Mouse (Mus musculus) T-cell, adult 2 months (primary cell): ENCODE measurements around the gene Fen1.

Experiments used
- DNase-seq: peaks from one replicate; pipeline ENCODE4 v3.0.0; 2022; ENCODE audit warnings: low spot score

The Fen1 gene

DNA sequence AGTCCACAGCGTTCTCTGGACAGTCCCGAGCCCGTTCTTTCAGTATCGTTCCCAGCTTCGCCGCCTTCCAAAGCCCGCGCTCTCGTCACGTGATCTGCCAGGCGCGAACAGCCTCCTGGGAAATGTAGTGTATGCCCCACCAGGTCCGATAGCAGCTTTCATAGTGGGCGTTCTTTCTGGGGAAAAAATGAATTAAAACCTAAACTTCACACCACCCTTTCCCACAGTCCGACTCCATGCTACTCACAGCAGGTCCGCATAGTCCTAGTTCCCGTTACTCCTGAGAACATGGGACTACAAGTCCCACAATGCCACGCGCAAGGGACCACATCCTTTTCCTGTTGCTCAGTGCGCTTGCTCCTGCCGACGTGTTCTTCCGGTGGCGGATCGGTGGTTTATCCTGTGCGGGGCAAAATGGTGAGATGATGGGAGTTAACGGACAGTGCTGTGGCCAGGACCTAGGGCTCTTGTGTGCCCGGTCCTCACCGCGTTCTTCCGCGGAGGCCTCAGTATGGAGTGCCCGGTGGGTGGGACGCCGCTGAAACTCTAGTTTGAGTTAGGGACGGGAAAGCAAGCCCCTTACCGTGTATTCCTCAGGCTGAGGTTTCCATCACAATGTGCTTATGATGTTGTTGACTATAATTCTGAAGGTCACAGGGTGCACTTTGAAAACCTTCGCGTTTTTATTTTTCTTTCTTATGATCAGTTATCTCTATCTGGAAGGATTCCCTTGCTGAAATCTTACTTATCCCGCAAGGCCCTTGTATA lies at the start of gene Fen1, which contains the start of gene Tmem258:
Gene Fen1, minus strand, starts transcription at position 322 of the 768 bp plus-strand sequence.
Gene Tmem258, plus strand, starts transcription at position 167 of the 768 bp plus-strand sequence.
- peak; percentile 88 for DNase-seq

DNA sequence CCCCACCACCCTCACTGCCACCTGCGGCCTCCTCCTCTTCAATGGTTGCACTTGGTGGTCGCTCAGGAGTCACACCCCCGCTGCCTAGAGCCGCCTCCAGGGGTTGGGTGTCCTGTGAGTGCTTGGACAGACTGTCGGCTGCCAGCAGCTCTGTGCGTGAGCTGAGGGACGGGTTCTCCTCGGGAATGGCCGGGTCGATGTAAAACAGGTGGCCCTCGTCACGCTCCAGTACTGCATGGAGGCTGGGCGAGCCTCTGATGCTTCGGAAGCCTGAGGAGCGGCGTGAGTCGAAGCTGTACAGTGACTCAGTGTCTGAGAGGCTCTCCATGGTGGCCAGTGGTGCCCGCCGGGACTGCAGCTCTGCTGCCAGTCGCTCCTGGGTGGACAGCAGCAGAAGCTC lies 44.2 kb upstream of the Fen1 start:
- DNase-seq, result no peak

DNA sequence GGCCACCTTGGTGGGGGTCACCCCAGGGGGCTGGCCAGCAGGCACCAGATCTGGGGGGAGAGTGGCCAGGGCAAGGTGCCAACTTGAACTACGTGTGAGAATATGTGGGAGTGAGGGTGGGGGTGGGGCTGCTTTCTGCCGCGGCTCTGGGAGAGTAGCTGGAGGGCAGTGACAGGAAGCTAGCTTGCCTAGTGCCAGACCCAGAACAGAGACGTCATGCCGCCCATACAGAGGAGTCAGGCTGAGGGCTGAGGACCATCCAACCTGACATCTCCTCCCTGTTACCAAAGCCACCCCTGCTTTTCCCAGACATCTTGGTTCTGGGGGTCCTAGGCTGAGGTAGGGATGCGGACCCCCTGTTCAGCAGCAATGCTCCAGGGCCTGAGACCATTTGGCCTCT lies 43.2 kb upstream of the Fen1 start:
- DNase-seq, result no peak

DNA sequence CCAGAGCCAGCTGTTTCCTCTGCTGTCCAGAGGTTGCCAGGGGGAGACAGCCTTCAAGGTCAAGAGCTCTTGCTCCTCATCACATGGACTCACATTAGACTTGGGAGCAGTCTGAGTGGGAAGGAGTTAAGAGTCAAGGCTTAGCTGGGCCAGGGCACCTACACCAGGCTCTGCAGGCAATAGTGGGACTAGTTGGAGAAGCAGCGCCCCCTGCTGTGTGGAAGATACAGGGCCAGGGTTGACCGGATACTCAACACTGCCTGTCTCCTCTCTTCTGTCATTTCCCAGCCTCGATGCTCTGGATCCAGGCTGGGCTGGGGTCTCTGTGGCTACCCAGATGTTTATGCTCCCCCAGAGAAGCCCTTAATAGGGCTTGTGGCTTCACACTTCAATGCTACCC lies 40.2 kb upstream of the Fen1 start:
- no peak for DNase-seq

DNA sequence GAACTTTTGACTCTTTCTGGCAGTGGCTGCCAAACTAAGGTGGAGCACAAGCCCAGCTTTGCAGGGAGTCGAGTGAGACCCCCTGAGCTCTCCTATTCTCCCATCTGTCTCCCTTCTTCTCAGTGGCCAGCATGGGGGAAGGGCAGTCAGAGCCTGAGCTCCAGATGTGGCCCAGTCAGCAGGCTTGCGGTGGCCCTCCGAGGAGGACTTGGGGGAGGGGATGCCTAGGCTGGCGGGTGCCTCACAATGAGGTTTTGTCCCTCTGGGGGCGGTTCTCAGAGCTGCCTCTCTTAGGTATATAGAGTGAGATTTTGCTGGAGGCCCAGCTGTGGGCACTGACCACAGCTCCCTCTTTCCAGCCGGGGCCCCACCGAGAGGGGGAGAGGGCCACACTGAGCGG lies 38.9 kb upstream of the Fen1 start:
- no peak for DNase-seq

DNA sequence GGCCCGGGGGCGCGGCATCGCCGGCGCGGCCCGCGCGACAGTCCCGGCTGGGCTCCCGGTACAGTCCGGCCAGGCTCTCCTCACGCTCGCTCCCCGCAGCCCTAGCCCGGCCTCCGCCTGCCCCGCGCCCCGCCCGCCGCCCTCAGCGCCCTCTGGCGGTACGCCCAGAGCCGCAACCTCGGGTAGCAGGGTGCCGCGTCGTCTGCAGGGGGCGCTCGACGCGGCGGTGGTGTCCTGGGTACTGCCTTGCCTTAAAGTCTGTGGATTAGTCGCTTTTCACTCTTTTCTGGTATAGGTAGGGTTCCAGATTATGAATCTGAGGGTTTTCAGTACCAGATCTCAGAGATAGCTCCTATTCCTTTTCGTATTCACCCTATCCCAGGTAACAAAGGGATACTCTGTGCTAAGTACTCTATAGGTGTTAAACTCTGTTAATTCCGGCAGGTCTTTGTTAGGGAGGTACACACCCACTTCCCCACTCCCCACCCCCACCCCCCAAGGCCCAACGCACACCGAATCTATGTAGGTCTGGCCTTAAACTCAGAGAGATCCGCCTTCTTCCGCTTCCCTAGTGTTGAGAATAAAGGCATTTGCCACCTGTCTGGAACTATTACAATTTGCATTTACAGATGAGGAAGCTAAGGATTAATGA lies 36.8 kb upstream of the Fen1 start, which contains the start of gene Myrf:
Gene Myrf, minus strand, starts transcription at position 95 of the 652 bp plus-strand sequence.
- DNase-seq, result peak; percentile 70

DNA sequence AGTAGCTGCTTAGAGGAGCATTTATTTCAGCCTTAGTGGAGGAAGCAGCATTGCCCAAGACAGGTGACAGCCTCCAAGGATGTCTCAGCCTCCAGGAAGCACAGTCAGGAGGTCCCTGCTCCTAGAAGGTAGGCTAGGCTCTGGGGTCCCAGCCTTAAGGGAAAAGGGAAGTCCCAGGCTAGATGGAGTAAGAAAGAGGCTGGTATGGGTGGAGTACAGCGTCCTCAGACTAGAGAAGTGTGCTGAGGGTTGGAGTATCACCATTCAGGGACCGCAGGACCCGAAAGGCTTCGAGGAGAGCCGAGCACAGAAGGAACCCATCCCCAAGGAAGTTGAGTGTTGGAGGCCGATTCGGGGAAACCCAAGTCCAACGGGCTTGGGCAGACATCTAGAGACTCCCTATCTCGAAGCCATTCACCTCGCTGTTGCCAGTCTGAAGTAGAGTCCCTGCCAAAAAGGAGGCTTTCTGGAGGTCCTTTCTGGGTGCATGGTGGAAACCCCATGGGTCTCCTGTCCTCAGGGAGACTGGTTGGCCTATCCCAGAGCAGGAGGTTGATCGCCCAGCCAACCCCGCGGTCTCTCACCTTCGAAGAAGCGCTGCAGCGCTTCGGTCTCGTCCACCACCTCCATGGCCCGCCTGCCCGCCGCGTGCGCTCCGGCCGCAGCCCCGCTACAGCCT lies 36.1 kb upstream of the Fen1 start:
- DNase-seq, result peak; percentile 5

DNA sequence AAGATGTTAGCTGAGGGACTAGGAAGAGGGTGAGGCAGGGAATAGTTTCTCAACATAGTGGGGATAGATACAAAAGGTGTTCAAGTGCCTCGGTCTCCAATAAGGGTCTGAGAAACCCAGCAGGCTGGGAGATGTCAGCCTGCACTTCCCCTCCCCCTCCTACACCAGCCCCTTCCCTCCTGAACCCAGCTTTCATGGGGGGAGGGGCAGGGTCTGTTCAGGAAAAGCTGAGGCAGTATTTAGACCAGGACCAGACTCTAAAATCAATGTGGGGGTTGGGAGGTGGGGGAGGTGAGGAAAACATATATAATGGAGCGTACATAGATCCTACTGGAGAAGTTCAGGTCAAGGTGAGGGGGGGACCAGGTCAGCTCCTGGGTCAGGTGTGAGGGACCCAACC lies 35.5 kb upstream of the Fen1 start:
- DNase-seq, result no peak

DNA sequence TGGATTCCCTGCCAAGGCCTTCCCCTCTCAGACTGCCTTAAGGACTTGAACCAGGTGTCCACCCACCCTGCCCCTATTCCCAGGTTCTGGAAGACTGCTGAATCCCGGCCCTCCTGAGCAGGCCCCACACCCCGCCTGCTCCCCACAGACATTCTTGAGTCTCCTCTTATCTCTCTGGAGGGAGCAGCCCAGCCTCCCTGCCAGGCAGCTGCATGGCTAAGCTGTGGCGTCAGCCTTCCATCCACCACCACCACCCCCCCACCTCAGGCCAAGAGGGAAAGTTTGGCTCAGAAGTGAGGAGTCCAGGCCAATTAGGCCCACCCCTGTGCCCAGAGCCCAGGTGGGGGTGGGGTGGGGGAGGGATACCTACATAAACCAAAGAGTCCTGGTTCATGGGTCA lies 34.5 kb upstream of the Fen1 start:
- DNase-seq, result no peak

DNA sequence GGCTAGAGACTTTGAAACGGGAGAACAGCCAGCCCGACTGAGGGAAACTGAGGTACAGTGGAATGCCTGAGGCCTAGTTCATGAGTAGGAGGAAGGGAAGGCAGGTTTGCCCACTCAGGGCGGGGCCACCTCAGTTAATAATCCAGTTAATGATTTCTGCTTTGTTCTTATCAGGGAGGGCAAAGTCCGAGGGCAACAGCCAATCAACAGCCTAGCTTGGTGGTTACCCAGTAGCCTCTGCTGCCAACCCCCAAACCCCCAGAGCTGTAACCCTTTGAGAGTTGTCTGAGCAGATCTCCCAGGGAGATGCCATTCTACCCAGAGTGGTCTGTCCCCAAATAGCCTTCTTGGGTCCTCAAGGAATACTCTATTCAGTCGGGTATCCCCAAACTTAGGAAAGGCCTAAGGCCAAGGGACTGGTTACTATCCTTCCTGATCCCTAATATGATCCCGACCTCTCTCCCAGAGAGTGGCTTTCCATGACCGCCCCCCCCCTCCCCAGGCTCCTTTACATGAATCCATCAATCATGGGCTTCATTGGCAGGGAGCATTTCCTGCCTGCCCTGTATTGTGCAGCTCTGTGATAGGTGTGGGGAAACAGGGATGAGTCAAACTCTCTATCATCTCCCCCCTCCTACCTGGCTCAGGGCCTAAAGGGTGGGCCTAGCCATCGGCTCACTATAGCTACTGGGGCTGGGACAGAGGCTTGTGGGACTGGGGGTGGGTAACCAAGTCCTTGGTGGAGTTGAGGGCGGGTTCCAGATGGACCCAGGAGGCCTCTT lies 32.0 kb upstream of the Fen1 start:
- DNase-seq, result no peak

DNA sequence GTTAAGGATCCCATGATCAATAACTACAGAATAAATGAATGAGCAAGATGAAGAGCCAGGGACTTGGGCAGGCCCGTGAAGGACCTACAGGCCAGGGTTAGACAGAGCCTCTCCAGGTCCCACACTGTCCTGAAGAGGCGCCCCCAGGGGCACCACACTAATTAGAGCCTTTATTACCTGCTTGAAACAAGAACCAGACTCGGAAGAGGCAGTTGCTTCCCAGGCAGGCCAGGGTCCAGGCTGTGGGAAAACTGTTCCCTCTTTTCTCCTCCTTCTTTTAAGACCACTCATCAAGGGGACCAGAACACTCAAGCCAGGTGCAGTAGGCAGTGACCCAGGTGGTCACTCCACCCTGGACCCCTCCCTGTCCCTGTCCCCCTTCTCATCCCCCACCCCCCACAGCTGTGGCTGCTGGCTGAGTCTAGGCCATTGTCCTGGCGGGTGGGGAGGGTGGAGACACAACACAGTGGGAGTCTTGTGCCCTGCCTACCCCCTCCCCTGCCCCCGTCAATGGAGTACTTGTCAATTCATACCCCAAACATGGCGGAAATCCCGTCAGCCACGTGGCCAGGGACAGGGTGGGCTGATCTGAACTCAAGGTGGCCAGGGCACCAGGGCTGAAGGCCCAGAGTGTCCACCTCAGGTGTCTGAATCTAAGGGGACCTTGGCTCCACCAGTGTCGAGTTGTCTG lies 28.5 kb upstream of the Fen1 start:
- DNase-seq, result no peak

DNA sequence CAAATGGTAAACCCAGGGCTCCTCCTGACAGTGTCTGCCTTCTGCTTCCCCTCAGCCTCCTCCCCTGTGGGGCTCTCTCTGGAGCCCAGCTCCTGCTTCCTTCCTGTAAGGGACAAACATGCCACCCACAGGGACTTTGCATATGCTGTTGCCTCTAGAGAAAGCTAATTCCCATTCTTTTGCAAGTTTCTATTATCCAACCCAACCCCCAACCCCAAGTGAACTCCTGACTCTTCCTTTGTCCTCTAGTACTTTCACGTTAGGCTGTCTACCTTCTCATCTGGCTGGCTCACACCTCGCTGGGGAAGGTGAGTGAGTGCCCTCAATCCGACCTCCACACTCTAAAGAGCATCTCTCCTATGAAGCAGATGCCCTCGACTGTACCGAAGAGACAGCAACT lies 27.9 kb upstream of the Fen1 start:
- no peak for DNase-seq

DNA sequence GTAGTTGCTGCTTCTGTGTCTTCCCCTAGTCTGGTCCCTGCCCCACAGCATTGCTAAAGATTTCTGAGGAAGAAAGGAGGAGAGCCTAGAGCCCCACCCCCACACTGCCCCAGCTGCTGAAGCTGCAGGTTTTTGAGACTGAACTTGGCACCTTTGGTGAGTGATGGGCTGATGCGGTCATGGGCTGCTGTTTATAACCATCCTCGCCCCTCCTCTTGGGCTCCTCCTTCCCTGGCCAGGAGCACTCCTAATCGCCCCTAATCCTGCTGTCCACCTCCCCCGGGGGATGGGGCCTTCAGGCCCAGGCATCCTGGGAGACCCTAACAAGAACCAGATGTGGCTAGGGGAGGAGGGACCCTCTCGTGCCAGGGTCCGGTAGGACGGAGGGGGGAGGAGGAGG lies 27.0 kb upstream of the Fen1 start:
- DNase-seq, result no peak

DNA sequence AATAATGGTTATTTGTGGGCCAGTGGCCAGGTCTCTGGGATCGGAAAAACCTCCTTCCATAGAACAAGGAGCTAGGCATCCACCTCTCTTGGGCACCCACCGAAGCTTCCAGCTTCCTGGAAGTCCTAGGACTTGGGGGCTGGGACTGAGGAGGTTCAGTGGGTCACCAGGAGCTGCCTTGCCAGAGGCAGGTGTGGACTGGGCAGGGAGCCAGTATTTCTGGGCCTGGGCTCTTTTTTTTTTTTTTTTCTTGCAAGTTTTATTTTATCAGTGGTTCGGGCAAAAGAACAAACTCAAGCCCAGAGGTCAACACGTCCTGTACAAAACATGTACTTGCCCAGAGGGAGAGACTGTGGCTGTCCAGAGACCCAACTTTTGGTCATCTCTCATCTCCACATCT lies 21.8 kb upstream of the Fen1 start:
- no peak for DNase-seq

DNA sequence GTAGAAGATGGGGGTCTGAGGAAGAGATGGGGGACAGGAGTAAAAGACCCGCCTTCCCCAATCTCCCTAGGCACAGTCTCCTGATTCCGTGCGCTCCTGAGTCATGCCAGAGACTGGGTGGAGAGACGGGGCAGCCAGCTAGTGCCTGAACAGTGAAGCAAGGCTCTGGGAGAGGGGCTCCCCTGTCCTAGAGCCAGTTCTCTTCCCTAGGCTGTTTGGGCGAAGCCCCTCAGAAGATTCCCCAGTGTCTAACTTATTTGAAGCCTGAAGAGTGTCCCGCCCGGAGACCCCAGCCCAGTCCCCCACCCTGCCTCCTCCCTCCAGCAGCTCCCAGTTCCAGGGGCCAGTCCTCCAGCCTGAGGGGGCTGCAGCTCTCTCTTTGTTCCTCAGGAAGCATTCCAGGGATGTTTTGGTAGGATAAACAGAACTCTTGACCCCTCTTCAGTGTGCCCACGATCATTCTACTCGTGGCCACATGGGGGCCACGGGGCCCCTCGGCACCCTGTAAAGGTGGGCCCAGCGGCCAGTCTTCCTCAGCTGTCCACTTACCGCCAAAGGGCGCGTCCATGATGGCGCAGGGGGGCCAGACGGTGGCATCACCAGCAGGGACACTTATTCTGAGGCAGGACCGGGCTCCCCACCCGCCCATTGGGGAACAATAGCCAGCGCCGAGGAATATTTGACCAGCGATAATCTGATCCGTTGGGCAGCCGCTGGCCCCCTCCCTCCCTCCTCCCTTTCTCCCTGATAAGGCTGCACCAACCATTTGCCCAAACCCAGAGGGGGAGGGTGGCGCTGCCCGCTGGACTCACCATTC lies 20.9 kb upstream of the Fen1 start:
- DNase-seq, result no peak

DNA sequence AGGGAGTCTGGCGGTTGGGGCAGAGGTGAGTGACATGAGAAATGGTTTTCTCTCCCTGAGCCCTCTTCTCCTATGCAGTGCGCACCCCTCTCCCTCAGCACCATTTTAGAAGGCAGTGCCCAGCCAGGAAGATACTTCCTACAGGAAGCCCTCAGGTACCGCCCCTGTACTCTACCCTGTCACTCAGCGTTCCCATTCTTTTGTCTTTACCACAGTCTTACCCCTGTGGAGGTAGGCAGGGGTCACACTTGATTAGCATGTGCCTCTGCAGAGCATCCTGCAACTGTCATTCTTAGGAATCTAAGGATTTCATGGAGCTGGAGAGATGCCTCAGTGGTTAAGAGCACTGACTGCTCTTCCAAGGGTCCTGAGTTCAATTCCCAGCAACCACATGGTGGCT lies 19.6 kb upstream of the Fen1 start:
- no peak for DNase-seq

DNA sequence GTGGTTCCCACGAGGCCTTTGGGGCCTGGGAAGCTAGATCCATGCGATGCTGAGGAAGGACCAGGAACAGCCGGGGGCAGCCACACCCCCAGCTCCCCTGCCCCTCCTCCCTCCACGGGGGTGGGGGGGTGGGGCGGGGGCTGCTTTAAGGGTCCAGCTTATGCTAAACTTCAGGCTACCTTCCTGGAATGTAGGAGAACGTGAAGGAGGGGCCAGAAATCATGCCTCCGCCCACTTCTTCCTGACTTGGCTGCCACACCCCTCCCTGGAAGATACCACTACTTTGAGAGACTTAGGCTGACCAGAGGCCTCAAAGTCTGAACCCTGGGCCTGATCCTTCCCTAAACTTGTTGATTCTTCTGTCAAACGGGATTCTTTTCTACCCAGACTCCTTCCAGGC lies 18.7 kb upstream of the Fen1 start:
- no peak for DNase-seq

DNA sequence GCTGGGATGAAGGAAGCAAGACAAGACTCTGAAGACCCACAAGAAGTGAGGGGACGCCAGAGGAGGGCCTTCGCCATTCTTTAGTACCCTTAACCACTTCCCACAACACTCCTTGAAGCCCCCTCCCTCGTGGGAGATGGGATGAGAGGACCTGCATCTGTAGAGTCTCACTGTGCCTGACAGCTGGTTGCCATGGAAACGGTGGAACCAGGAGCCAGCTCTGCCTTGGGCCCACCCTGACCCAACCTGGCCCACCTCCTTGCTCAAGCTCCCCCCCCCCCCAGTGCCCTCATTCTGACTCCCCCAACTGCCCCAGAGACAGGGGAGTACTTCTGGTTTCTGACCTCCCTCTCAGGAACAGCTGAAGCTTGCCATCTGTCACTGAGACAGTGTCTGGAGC lies 17.6 kb upstream of the Fen1 start:
- no peak for DNase-seq

DNA sequence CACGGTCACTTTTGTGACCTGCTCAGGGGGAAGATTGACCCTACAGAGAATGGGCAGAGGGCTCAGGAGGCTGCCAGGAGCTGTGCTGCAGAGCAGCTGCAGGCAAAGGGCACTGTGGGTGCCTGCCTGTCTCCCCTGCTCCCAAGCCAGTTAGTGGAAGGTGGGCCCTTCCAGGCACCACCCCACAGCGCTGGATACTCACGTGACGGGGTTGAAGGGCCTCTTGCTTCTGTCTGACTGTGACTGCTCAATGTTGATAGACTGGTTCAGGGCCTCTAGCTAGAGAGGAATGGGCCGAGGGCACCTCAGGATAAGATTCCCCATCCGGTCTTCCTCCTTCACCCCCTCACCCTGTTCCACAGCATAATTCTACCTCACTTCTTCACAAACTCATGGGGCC lies 15.6 kb upstream of the Fen1 start:
- DNase-seq, result no peak

DNA sequence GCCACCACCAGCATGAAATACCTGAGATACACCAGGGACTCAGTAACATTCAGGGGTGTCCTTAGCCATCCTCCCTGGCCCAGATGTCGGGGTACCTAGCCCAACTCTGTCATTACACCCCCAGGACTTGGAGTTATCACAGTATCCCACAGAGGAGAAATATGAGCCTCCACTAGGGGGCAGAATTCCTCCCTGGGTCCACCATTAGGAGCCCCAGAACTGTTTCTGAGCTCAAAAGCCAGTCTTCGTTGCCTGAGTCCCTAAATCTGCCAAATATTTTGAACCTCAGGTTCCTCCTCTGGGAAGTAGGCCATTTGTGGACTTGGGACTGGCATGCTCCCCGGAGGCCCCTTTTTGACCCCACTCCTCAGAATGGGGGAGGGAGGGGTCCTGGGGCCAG lies 15.1 kb upstream of the Fen1 start:
- peak; percentile 14 for DNase-seq

DNA sequence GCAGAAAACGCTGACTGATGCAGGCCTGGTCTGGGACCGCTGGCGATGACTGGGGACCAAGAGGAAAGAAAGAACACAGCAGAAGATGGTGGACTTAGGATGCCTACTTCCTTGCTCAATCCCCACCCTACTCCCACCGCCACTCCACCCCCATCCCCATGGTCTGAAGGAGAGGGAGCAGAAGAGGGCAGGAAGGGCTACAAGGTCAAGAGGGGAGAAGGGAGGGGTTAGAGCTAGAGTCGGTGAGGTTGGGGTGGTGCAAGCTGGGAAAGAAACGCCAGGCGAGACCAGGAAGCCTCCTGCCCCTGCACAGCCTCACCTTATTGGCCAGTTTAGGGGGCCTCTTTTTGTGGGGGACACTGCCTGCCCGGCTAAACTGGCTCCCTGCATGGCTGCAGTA lies 12.1 kb upstream of the Fen1 start:
- no peak for DNase-seq
